Mouse (Mus musculus) embryo, embryonic 11.5 days (tissue): ENCODE data around the gene Laptm4a.

ENCODE experiments used
- DNase-seq: peaks from one replicate; pipeline ENCODE4 v3.0.0-alpha.2; 2012; ENCODE audit warnings: low read depth, low spot score

Gene Laptm4a

DNA sequence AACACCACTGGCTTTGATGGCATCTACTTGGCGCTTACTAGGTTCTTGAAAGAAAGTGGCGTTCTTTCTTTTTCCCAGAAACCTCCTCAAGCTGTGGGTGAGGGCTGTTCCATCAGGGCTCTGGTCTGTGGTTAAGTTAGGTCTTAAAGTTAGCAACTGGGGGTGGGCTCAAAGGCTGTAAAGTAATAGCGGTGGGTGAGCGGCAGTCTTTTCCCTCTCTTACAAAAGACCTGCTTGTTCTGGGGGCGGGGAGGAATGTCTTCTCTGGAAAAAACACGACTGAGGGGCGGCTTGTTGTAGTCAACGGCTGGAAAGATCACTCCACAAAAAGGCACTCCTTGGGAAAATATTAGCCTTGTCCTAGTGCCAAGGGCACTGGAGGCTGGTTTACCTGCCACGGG, 32.7 kb downstream of the Laptm4a start:
- DNase-seq, result no peak

GRCm38 (mm10) chr12:8961607-8962316, 40.3 kb downstream of the Laptm4a start:
- DNase-seq, result no peak

DNA sequence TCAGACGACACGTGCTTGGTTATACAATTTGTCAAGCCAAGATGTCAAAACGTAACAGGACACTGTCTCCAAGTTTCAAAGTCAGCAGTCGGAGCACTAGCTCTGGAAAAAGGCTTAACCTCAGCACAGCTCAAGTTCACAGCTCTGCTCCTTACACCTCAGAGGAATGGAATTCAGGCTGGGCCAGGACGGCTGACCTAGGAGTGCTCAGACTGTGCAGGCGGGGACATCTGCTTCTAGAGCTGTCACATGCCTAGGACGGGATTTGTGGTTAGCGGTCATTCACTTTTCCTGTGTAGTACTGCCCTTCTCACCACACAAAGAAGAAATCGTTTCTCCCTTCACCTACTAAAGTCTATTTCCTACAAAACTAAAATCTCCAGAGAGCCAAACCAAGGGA, 48.4 kb downstream of the Laptm4a start:
- peak; percentile 46 for DNase-seq

GRCm38 (mm10) chr12:8973820-8974465, 52.5 kb downstream of the Laptm4a start, which contains the start of gene Wdr35:
Wdr35 (plus strand) TSS chr12:8973892.
- peak; percentile 72 for DNase-seq

DNA sequence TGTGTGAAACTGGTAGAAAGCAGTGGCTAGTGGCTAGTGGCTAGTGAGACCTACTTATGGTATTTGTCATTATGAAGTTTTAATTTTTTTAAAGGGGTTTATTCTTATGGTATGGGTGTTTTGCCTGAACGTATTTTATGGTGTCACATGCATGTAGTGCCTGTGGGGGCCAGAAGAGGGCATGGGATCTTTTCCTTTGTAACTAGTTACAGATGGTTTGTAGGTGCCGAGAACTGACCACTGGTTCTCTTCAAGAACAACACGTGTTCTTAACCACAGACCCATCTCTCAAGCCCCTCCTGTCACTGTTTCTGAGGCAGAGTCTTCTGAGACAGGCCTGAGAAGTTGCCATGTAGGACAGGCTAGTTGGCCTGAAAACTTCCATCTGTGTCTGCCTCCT, 53.6 kb downstream of the Laptm4a start:
- no peak for DNase-seq
